Mouse (Mus musculus): ENCODE data around the gene Gkn2. TPM values are rescaled to one million over a fixed set of nuclear protein-coding genes. Genes with fewer than 3 reads are reported as not detected.

Gkn2 gene
- total RNA-seq (2023): not detected

DNA sequence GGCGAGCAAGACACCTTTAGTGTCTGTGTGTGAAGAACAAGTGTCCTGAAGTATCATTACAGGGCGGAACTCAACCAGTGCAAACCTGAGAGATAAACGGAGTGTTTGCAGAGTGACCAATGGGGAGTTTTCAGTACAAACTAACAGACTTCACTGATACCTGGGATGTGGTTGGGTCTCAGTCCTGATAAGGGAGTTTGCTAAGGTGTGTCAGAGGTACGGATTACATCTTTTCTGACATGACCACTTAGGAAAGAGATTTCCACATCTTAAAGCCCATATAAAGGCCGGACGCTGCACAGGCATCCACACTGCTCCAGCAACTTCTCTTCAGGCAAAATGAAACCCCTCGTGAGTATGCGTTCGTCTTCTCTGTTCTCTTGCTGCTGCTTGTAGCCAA, at the start of gene Gkn2:
Gene Gkn2, plus strand, starts transcription at position 301 of the 400 bp plus-strand sequence.

DNA sequence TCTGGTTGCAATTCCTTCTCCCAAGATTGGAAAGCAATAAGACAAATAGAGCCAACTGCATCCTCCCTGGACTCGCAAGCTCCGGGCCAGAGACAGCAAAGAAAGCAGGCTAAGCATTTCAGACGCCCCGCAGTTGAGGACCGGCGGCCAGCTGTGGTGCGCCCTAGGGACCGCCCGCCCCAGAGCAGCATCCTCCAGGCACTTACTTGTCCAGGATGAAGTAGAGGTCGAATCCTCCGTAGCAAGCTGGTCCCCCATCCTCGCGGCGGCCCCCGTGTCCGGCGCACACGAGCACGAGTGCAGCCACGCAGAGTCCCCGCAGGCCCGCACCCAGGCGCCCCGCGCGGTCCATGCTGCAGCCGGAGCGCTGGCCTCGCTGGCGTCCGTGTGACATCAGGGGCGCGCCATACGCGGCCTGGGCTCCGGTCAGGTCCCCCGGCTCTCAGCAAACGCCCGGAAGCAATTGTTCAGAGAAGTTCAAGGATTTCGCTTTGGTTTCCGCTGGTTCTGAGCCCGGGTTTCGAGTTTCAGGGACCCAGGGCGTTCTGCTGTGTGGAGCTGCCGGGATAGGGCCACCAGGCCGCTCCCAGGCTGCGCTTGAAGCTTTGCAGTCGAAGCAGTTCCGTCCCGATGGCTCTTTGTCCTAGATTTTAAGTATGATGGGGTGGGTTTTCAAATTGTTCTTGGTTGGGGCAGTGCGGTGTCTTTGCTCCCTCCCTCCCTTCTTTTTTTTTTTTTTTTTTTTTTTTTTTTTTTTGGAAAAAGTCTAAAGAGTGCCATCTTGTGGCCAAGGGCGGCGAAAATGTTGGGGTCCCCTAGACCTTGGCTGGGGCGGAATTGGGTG, 37.8 kb upstream of the Gkn2 start, which contains the start of gene Antxr1:
Gene Antxr1, minus strand, starts transcription at position 731 of the 844 bp plus-strand sequence.

DNA sequence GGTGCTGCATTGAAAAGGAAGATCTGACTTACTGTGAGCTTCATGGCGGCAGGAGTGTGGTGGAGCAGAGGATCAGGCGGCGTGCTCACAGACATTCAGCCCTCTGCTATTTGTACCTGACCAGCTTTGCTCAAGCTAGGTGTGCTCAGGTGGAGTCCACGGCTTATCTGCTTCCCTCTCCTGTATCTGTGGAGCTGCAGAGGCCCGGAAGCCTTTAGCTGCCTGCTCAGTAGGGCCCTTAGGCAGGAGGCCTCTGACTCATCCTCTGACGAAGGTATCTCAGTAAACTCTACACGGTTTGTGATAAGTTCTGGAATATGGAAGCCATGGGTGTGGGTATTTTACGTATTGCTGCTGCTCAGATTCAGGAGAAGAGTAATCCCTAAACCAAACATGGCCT, 22.3 kb upstream of the Gkn2 start, which contains the start of gene Gkn1:
Gene Gkn1, minus strand, starts transcription at position 114 of the 400 bp plus-strand sequence.

DNA sequence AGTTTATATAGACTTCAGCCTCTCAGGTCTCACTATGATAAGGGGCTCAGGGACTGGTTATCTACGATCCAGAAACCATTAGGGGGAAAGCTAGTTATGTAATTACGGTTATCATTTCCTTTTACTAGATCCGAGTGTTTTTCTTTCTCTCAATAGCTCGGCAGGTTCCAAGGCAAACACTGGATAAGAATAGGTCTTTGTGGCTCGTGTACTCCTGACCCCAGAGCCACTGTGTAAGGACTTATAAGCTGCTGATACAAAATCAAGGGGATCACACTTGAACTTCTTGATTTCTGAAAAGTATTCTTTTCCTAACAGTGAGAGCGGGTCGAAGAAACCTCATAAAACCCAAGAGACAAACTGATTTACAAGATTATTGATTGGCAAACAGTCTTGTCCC, 15.7 kb downstream of the Gkn2 start, which contains the start of gene Gkn3:
Gene Gkn3, minus strand, starts transcription at position 59 of the 400 bp plus-strand sequence.

DNA sequence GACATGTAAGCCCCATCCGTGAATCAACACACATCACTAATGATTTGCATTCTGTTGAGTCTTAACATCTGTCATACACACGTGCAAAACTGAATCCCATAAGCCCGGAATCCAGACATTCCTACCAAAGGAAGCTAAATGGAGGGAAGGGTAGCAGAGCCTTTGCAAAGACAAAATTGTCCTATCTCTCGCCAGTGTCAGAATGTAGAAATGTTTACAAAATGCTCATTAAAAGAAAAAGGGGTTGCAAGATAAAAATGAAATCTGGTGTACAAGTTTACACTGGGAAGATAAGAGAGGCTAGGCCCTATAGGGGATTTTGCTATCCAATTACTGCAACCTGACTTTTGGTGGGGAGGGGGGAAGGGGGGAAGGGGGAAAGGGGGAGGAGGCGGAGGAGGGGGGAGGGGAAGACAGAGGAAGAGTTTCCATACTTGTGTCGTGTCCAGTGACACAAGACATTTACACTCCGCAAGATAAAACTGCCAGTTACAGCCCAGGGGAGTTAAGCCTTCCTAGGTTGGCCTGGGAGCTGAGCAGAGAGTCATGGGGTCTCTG, 55.4 kb downstream of the Gkn2 start, which contains the start of gene Bmp10:
Gene Bmp10, plus strand, starts transcription at position 508 of the 558 bp plus-strand sequence.

Other genes starting within 250 kb of the Gkn2 start
- gene Antxr1, start 37.5 kb upstream of the Gkn2 start, total RNA-seq (2023): under 1 TPM; 0.12 to 0.18 TPM
- not detected for gene Gkn1, start 22.4 kb upstream of the Gkn2 start, total RNA-seq (2023)
- gene Gkn3, start 15.6 kb downstream of the Gkn2 start, total RNA-seq (2023): not detected
- gene Bmp10, start 55.6 kb downstream of the Gkn2 start, total RNA-seq (2023): not detected
- 100 to 1,000 TPM; 163 to 165 TPM for gene Arhgap25, start 159.9 kb downstream of the Gkn2 start, total RNA-seq (2023)
- under 1 TPM in 1 of 2 experiments, not detected in 1; 0.35 TPM for gene Prokr1, start 217.4 kb downstream of the Gkn2 start, total RNA-seq (2023)

Data from B cell, adult 67 days (primary cell).